Mouse (Mus musculus): ENCODE data around the gene Tgif1. TPM values are rescaled to one million over a fixed set of nuclear protein-coding genes. Genes with fewer than 3 reads are reported as not detected.

Tgif1 gene
- polyA plus RNA-seq, 1 experiment from 2014 or later: 10.9 TPM

DNA sequence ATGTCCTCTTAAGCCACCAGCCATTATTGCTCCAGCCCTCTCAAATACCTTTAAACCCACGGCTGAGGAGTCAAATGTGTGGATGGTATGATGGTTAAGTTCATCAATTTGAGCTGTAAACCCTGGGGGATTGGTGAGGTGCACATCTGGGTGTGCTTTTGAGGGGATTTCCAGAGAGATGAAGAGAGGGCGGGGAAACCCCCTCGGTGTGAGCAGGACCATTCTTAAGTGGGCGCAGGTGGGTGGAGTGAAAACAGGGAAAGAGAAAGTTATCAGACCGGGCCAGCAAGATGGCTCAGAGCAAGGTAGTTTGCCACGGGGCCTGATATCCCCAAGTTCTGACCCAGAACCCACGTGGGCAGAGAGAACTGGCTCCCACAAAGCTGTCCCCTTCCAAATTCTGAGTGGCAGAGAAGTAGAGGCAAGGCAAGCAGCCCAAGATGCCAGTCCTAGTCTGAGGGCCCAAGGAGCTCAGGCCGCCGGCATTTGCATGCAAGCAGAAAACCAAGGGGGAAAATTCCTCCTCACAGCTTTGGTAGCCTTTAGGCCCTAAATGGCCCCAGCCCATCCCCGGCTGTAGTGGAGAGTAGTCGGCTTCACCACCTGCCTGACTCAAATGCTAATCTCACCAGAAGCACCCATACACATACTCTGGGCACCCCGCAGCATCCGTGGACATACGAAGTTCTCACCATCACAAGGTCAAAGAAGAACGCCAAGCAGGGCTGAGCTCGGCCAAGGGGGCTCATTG lies 33.5 kb upstream of the Tgif1 start:
- Histone ChIP-seq H3K4me3 (ENCODE audit: low read depth, low read length) (no peak overlapping the region), H3K36me3 (ENCODE audit: control insufficient read depth, insufficient read depth, low read length) (no peaks in the 10 kb centered on the region), H3K27me3 (ENCODE audit: control insufficient read depth, insufficient read depth, low read length) (no peaks in the 10 kb centered on the region), H3K9ac (replicated peaks; ENCODE audit: low read depth, low read length) (no peak overlapping the region), H3K27ac (ENCODE audit: low read depth, low read length) (no peak overlapping the region), H3K4me2 (ENCODE audit: low read depth, low read length) (no peak overlapping the region), H3K4me1 (ENCODE audit: control insufficient read depth, insufficient read depth, low read length) (no peaks in the 10 kb centered on the region), H3K9me3 (ENCODE audit: control insufficient read depth, low read length) (no peaks in the 10 kb centered on the region)
- WGBS: 86% methylated on average over 16 of the region's 16 CpGs
- ATAC-seq (ENCODE audit: low read depth): no peak

DNA sequence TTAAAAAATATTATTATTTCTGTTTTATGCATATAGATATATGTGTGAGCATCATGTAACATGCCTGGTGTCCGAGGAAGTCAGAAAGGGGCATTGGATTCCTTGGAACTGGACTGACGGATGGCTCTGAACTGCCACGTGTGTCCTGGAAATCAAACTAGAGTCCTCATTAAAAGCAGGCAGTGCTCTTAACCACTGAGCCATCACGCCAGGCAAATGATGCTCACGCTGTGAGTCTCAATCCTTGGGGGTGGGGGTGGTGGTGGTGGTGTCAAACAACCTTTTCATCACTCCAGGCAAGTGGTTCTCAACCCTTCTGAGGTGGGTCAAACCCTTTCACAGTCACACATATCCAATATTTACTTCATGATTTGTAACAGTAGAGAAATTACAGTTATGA lies 32.5 kb upstream of the Tgif1 start:
- WGBS: 89% methylated on average over 5 of the region's 5 CpGs
- Histone ChIP-seq H3K4me2 (ENCODE audit: low read depth, low read length) (no peak overlapping the region), H3K9ac (replicated peaks; ENCODE audit: low read depth, low read length) (no peak overlapping the region), H3K27ac (ENCODE audit: low read depth, low read length) (no peak overlapping the region), H3K4me1 (ENCODE audit: control insufficient read depth, insufficient read depth, low read length) (no peaks in the 10 kb centered on the region), H3K36me3 (ENCODE audit: control insufficient read depth, insufficient read depth, low read length) (no peaks in the 10 kb centered on the region), H3K9me3 (ENCODE audit: control insufficient read depth, low read length) (no peaks in the 10 kb centered on the region), H3K27me3 (ENCODE audit: control insufficient read depth, insufficient read depth, low read length) (no peaks in the 10 kb centered on the region), H3K4me3 (ENCODE audit: low read depth, low read length) (no peak overlapping the region)
- ATAC-seq (ENCODE audit: low read depth): no peak

DNA sequence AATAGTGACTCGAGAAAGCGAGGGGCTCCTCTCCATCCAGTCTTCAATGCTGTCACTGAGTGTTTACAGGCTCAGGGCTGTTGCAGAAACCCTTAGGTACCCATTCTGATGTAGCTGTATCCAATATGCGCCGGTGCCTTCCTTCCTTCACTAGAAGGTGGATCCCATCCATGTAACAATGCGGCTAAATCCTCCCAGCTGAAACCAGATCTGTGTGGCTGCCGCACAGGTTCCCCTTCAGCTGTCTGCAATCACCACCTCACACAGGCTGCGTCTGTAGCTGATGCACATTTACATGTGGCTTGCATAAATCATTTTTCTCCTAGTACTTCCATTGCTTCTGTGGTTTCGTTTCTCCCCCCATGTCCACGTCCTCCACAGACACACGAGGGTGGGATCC lies 28.6 kb upstream of the Tgif1 start:
- H3K27me3 ChIP-seq (ENCODE audit: control insufficient read depth, insufficient read depth, low read length): no peaks in the 10 kb centered on the region
- 85% methylated on average over 10 of the region's 10 CpGs for WGBS
- H3K4me1 ChIP-seq (ENCODE audit: control insufficient read depth, insufficient read depth, low read length): no peaks in the 10 kb centered on the region
- no peaks in the 10 kb centered on the region for H3K9me3 ChIP-seq (ENCODE audit: control insufficient read depth, low read length)
- H3K27ac ChIP-seq (ENCODE audit: low read depth, low read length): no peak overlapping the region
- H3K4me2 ChIP-seq (ENCODE audit: low read depth, low read length): no peak overlapping the region
- H3K9ac ChIP-seq (replicated peaks; ENCODE audit: low read depth, low read length): no peak overlapping the region
- no peaks in the 10 kb centered on the region for H3K36me3 ChIP-seq (ENCODE audit: control insufficient read depth, insufficient read depth, low read length)
- ATAC-seq (ENCODE audit: low read depth): no peak
- no peak overlapping the region for H3K4me3 ChIP-seq (ENCODE audit: low read depth, low read length)

DNA sequence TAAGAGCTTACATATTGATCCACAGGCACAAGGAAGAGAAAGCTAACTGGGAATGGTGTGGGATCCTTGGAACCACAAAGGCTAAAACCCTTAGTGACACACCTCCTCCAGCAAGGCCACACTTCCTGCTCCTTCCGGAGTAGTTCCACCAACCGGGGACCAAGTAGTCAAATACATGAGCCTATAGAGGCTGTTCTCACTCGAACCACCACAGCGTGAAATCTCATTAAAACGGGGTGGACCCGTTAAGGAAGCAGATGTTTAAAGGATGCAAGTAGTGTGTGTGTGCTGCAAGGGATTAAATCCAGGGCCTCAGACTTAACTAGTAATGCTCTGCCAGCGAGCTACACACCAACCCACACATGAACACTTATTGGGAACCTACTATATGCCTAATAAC lies 27.8 kb upstream of the Tgif1 start:
- no peak overlapping the region for H3K4me3 ChIP-seq (ENCODE audit: low read depth, low read length)
- H3K9me3 ChIP-seq (ENCODE audit: control insufficient read depth, low read length): no peaks in the 10 kb centered on the region
- H3K9ac ChIP-seq (replicated peaks; ENCODE audit: low read depth, low read length): no peak overlapping the region
- H3K4me2 ChIP-seq (ENCODE audit: low read depth, low read length): no peak overlapping the region
- H3K27ac ChIP-seq (ENCODE audit: low read depth, low read length): no peak overlapping the region
- H3K27me3 ChIP-seq (ENCODE audit: control insufficient read depth, insufficient read depth, low read length): no peaks in the 10 kb centered on the region
- 32% methylated on average over 7 of the region's 7 CpGs for WGBS
- no peaks in the 10 kb centered on the region for H3K4me1 ChIP-seq (ENCODE audit: control insufficient read depth, insufficient read depth, low read length)
- no peaks in the 10 kb centered on the region for H3K36me3 ChIP-seq (ENCODE audit: control insufficient read depth, insufficient read depth, low read length)
- ATAC-seq (ENCODE audit: low read depth): no peak

DNA sequence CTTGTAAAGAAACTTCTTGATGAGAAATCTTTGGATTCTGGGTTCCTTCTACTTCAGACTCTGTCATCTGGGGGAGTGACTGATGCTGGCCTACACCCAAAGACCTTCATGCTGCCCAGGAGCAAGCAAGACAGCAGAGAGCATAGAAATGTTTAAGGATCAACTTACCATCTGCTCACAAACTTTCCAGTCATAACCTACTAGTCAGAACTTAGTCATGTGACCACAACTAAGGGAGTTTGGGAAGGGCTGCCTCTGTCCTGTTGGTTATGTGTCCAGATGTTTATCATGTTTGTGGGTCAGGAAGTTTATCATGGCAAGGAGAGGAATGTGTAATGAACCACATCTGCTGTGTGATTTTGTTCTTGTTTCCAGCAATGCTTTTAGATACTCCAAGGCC lies 24.9 kb upstream of the Tgif1 start:
- no peak overlapping the region for H3K4me2 ChIP-seq (ENCODE audit: low read depth, low read length)
- ATAC-seq (ENCODE audit: low read depth): no peak
- no peak overlapping the region for H3K4me3 ChIP-seq (ENCODE audit: low read depth, low read length)
- no peaks in the 10 kb centered on the region for H3K9me3 ChIP-seq (ENCODE audit: control insufficient read depth, low read length)
- H3K27ac ChIP-seq (ENCODE audit: low read depth, low read length): no peak overlapping the region
- no peaks in the 10 kb centered on the region for H3K36me3 ChIP-seq (ENCODE audit: control insufficient read depth, insufficient read depth, low read length)
- H3K4me1 ChIP-seq (ENCODE audit: control insufficient read depth, insufficient read depth, low read length): no peaks in the 10 kb centered on the region
- H3K9ac ChIP-seq (replicated peaks; ENCODE audit: low read depth, low read length): no peak overlapping the region
- H3K27me3 ChIP-seq (ENCODE audit: control insufficient read depth, insufficient read depth, low read length): no peaks in the 10 kb centered on the region

DNA sequence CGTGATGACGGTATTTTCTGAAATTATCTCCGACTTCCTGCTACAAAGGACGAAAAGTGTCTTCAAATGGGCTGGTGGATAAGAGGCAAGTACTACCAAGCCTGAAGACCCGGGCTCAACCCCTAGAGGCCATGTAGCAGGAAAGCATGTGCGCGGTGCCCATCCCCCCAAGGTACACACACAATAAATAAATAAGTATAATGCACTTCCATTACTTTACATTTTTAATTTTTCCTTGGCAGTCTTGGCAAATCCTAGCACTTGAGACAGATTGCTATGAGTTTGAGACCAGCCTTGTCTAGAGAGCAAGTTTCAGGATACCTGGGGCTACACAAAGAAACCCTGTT lies 20.4 kb upstream of the Tgif1 start:
- H3K4me2 ChIP-seq (ENCODE audit: low read depth, low read length): peak overlapping the region; percentile 51
- no peak for ATAC-seq (ENCODE audit: low read depth)
- H3K36me3 ChIP-seq (ENCODE audit: control insufficient read depth, insufficient read depth, low read length): no peaks in the 10 kb centered on the region
- H3K9ac ChIP-seq (replicated peaks; ENCODE audit: low read depth, low read length): no peak overlapping the region
- no peaks in the 10 kb centered on the region for H3K9me3 ChIP-seq (ENCODE audit: control insufficient read depth, low read length)
- H3K4me3 ChIP-seq (ENCODE audit: low read depth, low read length): no peak overlapping the region
- no peak overlapping the region for H3K27ac ChIP-seq (ENCODE audit: low read depth, low read length)
- H3K4me1 ChIP-seq (ENCODE audit: control insufficient read depth, insufficient read depth, low read length): no peaks in the 10 kb centered on the region
- WGBS: 56% methylated on average over 7 of the region's 7 CpGs
- no peaks in the 10 kb centered on the region for H3K27me3 ChIP-seq (ENCODE audit: control insufficient read depth, insufficient read depth, low read length)

DNA sequence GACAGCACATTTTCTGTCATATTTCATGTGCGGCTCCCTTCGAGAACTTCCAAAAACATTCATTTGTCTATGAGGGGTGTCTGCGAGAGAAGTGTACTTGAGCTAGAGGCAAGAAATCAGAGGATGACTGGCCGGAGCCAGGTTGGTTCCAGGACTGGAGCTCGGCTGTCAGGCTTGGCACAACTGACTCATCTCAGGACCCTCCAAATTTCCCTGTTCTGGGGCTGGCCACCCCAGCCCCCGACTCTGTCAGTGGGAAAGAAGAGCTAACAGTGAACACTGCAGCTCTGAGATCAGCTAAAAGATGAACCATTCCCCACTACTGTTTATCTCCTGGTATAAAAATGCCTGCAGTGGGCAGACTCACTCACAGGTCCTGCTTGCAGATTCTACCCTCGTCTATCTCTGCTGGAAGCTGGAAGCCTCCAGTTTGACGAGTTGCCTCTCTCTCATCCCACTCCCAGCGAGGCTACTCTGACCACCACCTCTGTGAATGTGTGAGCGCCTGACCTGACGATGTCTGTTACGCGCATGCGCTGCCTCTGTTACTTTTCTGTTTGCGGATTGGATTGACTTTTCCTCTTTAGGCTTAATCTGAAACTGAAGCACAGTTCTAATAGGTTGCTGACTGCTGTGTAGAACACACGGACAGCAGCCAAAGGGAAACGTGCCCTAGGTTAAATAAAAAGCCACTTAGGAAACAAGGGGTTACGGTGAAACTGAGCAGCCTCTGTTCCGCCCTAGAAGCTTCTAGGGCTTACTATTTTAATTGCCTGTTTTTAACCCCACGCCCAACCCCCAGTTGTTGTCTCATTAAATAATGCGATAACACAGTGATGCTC lies 19.8 kb upstream of the Tgif1 start:
- H3K36me3 ChIP-seq (ENCODE audit: control insufficient read depth, insufficient read depth, low read length): no peaks in the 10 kb centered on the region
- peak overlapping the region; percentile 51 for H3K4me2 ChIP-seq (ENCODE audit: low read depth, low read length)
- H3K27ac ChIP-seq (ENCODE audit: low read depth, low read length): no peak overlapping the region
- no peaks in the 10 kb centered on the region for H3K4me1 ChIP-seq (ENCODE audit: control insufficient read depth, insufficient read depth, low read length)
- H3K27me3 ChIP-seq (ENCODE audit: control insufficient read depth, insufficient read depth, low read length): no peaks in the 10 kb centered on the region
- peak; percentile 66 for ATAC-seq (ENCODE audit: low read depth)
- 0 out of 2 replicates have a peak overlapping the region, but pooled peaks have one; percentile 9 for H3K4me3 ChIP-seq (ENCODE audit: low read depth, low read length)
- WGBS: 21% methylated on average over 21 of the region's 21 CpGs
- peak overlapping the region; percentile 22; the same call in 1 of the 2 replicates for H3K9ac ChIP-seq (replicated peaks; ENCODE audit: low read depth, low read length)
- H3K9me3 ChIP-seq (ENCODE audit: control insufficient read depth, low read length): no peaks in the 10 kb centered on the region

DNA sequence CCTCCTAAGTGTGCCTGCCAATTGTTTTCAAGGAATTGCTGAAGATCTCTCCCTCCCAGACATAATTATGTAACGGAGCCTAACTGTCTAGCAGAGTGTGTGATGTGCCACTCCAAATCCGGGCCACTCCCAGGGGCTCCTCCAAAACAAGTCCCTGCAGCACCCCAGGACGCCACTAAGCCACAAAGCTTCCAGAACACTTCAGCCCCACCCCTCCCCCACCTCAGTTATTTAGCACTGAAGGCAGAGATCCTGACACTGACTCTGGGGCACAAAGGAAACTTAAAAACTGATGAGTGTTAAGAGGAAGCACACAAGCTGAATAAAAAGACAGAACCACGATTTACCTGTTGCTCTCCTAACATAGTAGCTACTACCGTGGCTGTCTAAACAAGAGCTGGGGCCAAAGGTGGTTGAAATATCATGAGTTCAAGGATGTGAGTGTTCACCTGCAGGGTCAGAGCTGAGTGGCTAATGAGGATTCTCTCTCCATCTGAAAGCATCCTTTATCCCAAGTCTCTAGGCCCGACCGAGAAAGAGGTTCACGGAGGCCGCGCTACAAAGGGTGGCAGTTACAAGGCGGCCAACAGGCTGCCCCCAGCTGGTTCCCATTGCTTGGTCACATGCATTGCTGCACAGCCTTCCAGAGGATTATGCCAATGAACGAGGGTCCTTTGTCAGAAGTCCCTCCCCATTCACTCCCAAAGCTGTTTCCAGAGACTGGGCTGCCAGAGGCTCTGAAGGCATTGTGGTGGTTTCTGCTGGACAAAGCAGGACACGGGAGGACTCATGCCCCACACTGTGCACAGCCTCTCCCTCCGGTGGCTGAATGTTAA lies 19.0 kb upstream of the Tgif1 start:
- H3K4me2 ChIP-seq (ENCODE audit: low read depth, low read length): peak overlapping the region; percentile 51; the same call in 1 of the 2 replicates
- no peak overlapping the region for H3K9ac ChIP-seq (replicated peaks; ENCODE audit: low read depth, low read length)
- no peaks in the 10 kb centered on the region for H3K9me3 ChIP-seq (ENCODE audit: control insufficient read depth, low read length)
- H3K27ac ChIP-seq (ENCODE audit: low read depth, low read length): no peak overlapping the region
- WGBS: 8% methylated on average over 14 of the region's 14 CpGs
- H3K4me1 ChIP-seq (ENCODE audit: control insufficient read depth, insufficient read depth, low read length): no peaks in the 10 kb centered on the region
- H3K27me3 ChIP-seq (ENCODE audit: control insufficient read depth, insufficient read depth, low read length): no peaks in the 10 kb centered on the region
- no peaks in the 10 kb centered on the region for H3K36me3 ChIP-seq (ENCODE audit: control insufficient read depth, insufficient read depth, low read length)
- ATAC-seq (ENCODE audit: low read depth): peak; percentile 77
- H3K4me3 ChIP-seq (ENCODE audit: low read depth, low read length): no peak overlapping the region
